Mouse (Mus musculus): ENCODE data around the gene Armt1. TPM values are rescaled to one million over a fixed set of nuclear protein-coding genes. Genes with fewer than 3 reads are reported as not detected.
"Not testable (repeated sequence)": the region's sequence is repeated elsewhere in the genome, so short reads cannot be mapped to it uniquely, and the experiment has no call there.

Gene Armt1
- polyA plus RNA-seq, 1 experiment from 2014 or later = 21.1 TPM

GRCm38 (mm10) chr10:4405511-4405910 is 26.8 kb upstream of the Armt1 start:
- Histone ChIP-seq H3K4me2 (no peak overlapping the region), H3K27me3 (ENCODE audit: insufficient read depth, low read length) (no peaks in the 10 kb centered on the region), H3K9me3 (ENCODE audit: low read depth, low read length) (no peaks in the 10 kb centered on the region), H3K4me3 (ENCODE audit: low read depth, low read length) (no peak overlapping the region), H3K27ac (ENCODE audit: low read depth) (no peak overlapping the region), H3K9ac (no peak overlapping the region; the same call in 1 of the 2 replicates), H3K4me1 (ENCODE audit: insufficient read depth) (no peaks in the 10 kb centered on the region), H3K36me3 (ENCODE audit: insufficient read depth) (peaks cover 62% of the 10 kb centered on the region)
- no peak for TF ChIP-seq CTCF (IDR thresholded peaks at IDR 0.05; ENCODE audit: low read depth)
- DNase-seq = peak; percentile 21
- ATAC-seq (ENCODE audit: insufficient read depth) = peak; percentile 50
- WGBS = 63% methylated on average over 5 of the region's 5 CpGs

- H3K9me3 ChIP-seq (ENCODE audit: low read depth, low read length) = no peaks in the 10 kb centered on the region
- no peak for TF ChIP-seq CTCF (IDR thresholded peaks at IDR 0.05; ENCODE audit: low read depth)
- ATAC-seq (ENCODE audit: insufficient read depth) (no peak), DNase-seq (no peak)
- WGBS = 90% methylated on average over 1 of the region's 1 CpGs
- H3K9ac ChIP-seq = no peak overlapping the region
- H3K36me3 ChIP-seq (ENCODE audit: insufficient read depth) = peaks cover 74% of the 10 kb centered on the region
- H3K4me3 ChIP-seq (ENCODE audit: low read depth, low read length) = no peak overlapping the region
- no peaks in the 10 kb centered on the region for H3K27me3 ChIP-seq (ENCODE audit: insufficient read depth, low read length)
- no peak overlapping the region for H3K4me2 ChIP-seq
- H3K27ac ChIP-seq (ENCODE audit: low read depth) = no peak overlapping the region
- no peaks in the 10 kb centered on the region for H3K4me1 ChIP-seq (ENCODE audit: insufficient read depth)
Observed at GRCm38 (mm10) chr10:4407191-4407590, 25.1 kb upstream of the Armt1 start.

GRCm38 (mm10) chr10:4425245-4425644 is 7.0 kb upstream of the Armt1 start:
- Histone ChIP-seq H3K4me1 (ENCODE audit: insufficient read depth) (no peaks in the 10 kb centered on the region), H3K9ac (no peak overlapping the region), H3K4me2 (no peak overlapping the region), H3K36me3 (ENCODE audit: insufficient read depth) (peaks cover 67% of the 10 kb centered on the region), H3K27me3 (ENCODE audit: insufficient read depth, low read length) (no peaks in the 10 kb centered on the region), H3K9me3 (ENCODE audit: low read depth, low read length) (no peaks in the 10 kb centered on the region), H3K27ac (ENCODE audit: low read depth) (no peak overlapping the region), H3K4me3 (ENCODE audit: low read depth, low read length) (no peak overlapping the region)
- WGBS = 75% methylated on average over 8 of the region's 8 CpGs
- peak; percentile 36 for TF ChIP-seq CTCF (IDR thresholded peaks at IDR 0.05; ENCODE audit: low read depth)
- ATAC-seq (ENCODE audit: insufficient read depth) (no peak), DNase-seq (peak; percentile 38)

- WGBS = 84% methylated on average over 8 of the region's 8 CpGs
- no peaks in the 10 kb centered on the region for H3K27me3 ChIP-seq (ENCODE audit: insufficient read depth, low read length)
- peaks cover 25% of the 10 kb centered on the region for H3K36me3 ChIP-seq (ENCODE audit: insufficient read depth)
- TF ChIP-seq CTCF (IDR thresholded peaks at IDR 0.05; ENCODE audit: low read depth) = no peak
- no peak for DNase-seq
- H3K4me2 ChIP-seq = peak overlapping the region; percentile 71; the same call in 1 of the 2 replicates
- H3K9ac ChIP-seq = 0 out of 2 replicates have a peak overlapping the region, but pooled peaks have one; percentile 13
- no peaks in the 10 kb centered on the region for H3K4me1 ChIP-seq (ENCODE audit: insufficient read depth)
- no peaks in the 10 kb centered on the region for H3K9me3 ChIP-seq (ENCODE audit: low read depth, low read length)
- ATAC-seq (ENCODE audit: insufficient read depth) = no peak
- no peak overlapping the region for H3K27ac ChIP-seq (ENCODE audit: low read depth)
- H3K4me3 ChIP-seq (ENCODE audit: low read depth, low read length) = no peak overlapping the region
Observed at GRCm38 (mm10) chr10:4430399-4430798, 1.9 kb upstream of the Armt1 start.

- H3K27ac ChIP-seq (ENCODE audit: low read depth) = no peak overlapping the region
- WGBS = 80% methylated on average over 3 of the region's 3 CpGs
- no peak for TF ChIP-seq CTCF (IDR thresholded peaks at IDR 0.05; ENCODE audit: low read depth)
Observed at GRCm38 (mm10) chr10:4430826-4431225, 1.4 kb upstream of the Armt1 start.

GRCm38 (mm10) chr10:4431746-4432122 is 533 bp upstream of the Armt1 start:
- WGBS = 11% methylated on average over 5 of the region's 5 CpGs

More at GRCm38 (mm10) chr10:4430826-4431225, 1.4 kb upstream of the Armt1 start:
- H3K9me3 ChIP-seq (ENCODE audit: low read depth, low read length) = no peaks in the 10 kb centered on the region
- DNase-seq (peak; percentile 40), ATAC-seq (ENCODE audit: insufficient read depth) (no peak)
- no peaks in the 10 kb centered on the region for H3K27me3 ChIP-seq (ENCODE audit: insufficient read depth, low read length)
- no peaks in the 10 kb centered on the region for H3K4me1 ChIP-seq (ENCODE audit: insufficient read depth)
- peak overlapping the region; percentile 71 for H3K4me2 ChIP-seq
- H3K9ac ChIP-seq = 0 out of 2 replicates have a peak overlapping the region, but pooled peaks have one; percentile 68
- H3K4me3 ChIP-seq (ENCODE audit: low read depth, low read length) = peak overlapping the region; percentile 73; the same call in 1 of the 2 replicates
- H3K36me3 ChIP-seq (ENCODE audit: insufficient read depth) = peaks cover 23% of the 10 kb centered on the region

GRCm38 (mm10) chr10:4432996-4433755 is 909 bp downstream of the Armt1 start:
- Histone ChIP-seq H3K4me3 (ENCODE audit: low read depth, low read length) (peak overlapping the region; percentile 73), H3K36me3 (ENCODE audit: insufficient read depth) (peaks cover 18% of the 10 kb centered on the region; the same call in 1 of the 2 replicates), H3K4me2 (peak overlapping the region; percentile 66), H3K27me3 (ENCODE audit: insufficient read depth, low read length) (no peaks in the 10 kb centered on the region), H3K27ac (ENCODE audit: low read depth) (peak overlapping the region; percentile 94), H3K9me3 (ENCODE audit: low read depth, low read length) (no peaks in the 10 kb centered on the region), H3K4me1 (ENCODE audit: insufficient read depth) (no peaks in the 10 kb centered on the region), H3K9ac (peak overlapping the region; percentile 80)
- peak; percentile 52 for TF ChIP-seq CTCF (IDR thresholded peaks at IDR 0.05; ENCODE audit: low read depth)
- WGBS = 7% methylated on average over 19 of the region's 19 CpGs
- DNase-seq (peak; percentile 74), ATAC-seq (ENCODE audit: insufficient read depth) (no peak)

More at GRCm38 (mm10) chr10:4431746-4432122, 533 bp upstream of the Armt1 start:
- peak overlapping the region; percentile 73 for H3K4me3 ChIP-seq (ENCODE audit: low read depth, low read length)
- ATAC-seq (ENCODE audit: insufficient read depth) (peak; percentile 28), DNase-seq (no peak)
- no peaks in the 10 kb centered on the region for H3K9me3 ChIP-seq (ENCODE audit: low read depth, low read length)
- H3K27me3 ChIP-seq (ENCODE audit: insufficient read depth, low read length) = no peaks in the 10 kb centered on the region
- H3K4me1 ChIP-seq (ENCODE audit: insufficient read depth) = no peaks in the 10 kb centered on the region
- peaks cover 18% of the 10 kb centered on the region for H3K36me3 ChIP-seq (ENCODE audit: insufficient read depth)
- H3K4me2 ChIP-seq = peak overlapping the region; percentile 71
- peak overlapping the region; percentile 62; the same call in 1 of the 2 replicates for H3K27ac ChIP-seq (ENCODE audit: low read depth)
- TF ChIP-seq CTCF (IDR thresholded peaks at IDR 0.05; ENCODE audit: low read depth) = no peak
- peak overlapping the region; percentile 68 for H3K9ac ChIP-seq

- not testable (repeated sequence) for ATAC-seq (ENCODE audit: insufficient read depth); H3K9ac ChIP-seq; H3K27ac ChIP-seq (ENCODE audit: low read depth); H3K4me1 ChIP-seq (ENCODE audit: insufficient read depth); DNase-seq; H3K9me3 ChIP-seq (ENCODE audit: low read depth, low read length); H3K27me3 ChIP-seq (ENCODE audit: insufficient read depth, low read length)
- H3K4me3 ChIP-seq (ENCODE audit: low read depth, low read length) = peak overlapping the region; percentile 73
- 80% methylated on average over 2 of the region's 2 CpGs for WGBS
- H3K4me2 ChIP-seq = peak overlapping the region; percentile 66
- peaks cover 18% of the 10 kb centered on the region; the same call in 1 of the 2 replicates for H3K36me3 ChIP-seq (ENCODE audit: insufficient read depth)
Observed at GRCm38 (mm10) chr10:4433871-4434270, 1.6 kb downstream of the Armt1 start.

Measured in lung, embryonic 14.5 days (tissue).